Mouse (Mus musculus) cortical plate, adult 2 months (tissue): ENCODE data around the gene Klf16.

Experiments
- CTCF ChIP-seq: fragments of 200-500 bp; IDR thresholded peaks from 2 replicates; pipeline ENCODE4 v1.5.1; 2011; ENCODE audit warnings: mild to moderate bottlenecking, control low read depth, low read length; ENCODE audit not compliant: insufficient read depth; ENCODE audit errors: extremely low read depth
- POLR2A ChIP-seq: fragments of 200-500 bp; IDR thresholded peaks from 2 replicates; pipeline ENCODE4 v1.6.1; 2011; ENCODE audit warnings: mild to moderate bottlenecking, low read length, control low read depth; ENCODE audit not compliant: insufficient read depth; ENCODE audit errors: extremely low read depth

GRCm38 (mm10) chr10:80535711-80536110, 41.4 kb downstream of the Klf16 start:
- TF ChIP-seq CTCF (no peak), POLR2A (no peak)
